Mouse (Mus musculus): ENCODE results near the gene Slc6a6. TPM values are rescaled to one million over a fixed set of nuclear protein-coding genes. Genes with fewer than 3 reads are reported as not detected.

The Slc6a6 gene
- total RNA-seq, 2 experiments from 2014 or later = 117 to 145 TPM

GRCm38 (mm10) chr6:91750976-91751375 is 67.1 kb downstream of the Slc6a6 start:
- peak in 1 of 2 experiments; percentile 44 for DNase-seq

GRCm38 (mm10) chr6:91752884-91753283 is 69.0 kb downstream of the Slc6a6 start:
- intact Hi-C loops (cut with DNase I) = no loop called here
- no peak for DNase-seq

More at GRCm38 (mm10) chr6:91750976-91751375, 67.1 kb downstream of the Slc6a6 start:
- intact Hi-C loops (cut with DNase I) = no loop called here

- DNase-seq = no peak
- intact Hi-C loops (cut with DNase I) = no loop called here
Observed at GRCm38 (mm10) chr6:91754098-91754497, 70.2 kb downstream of the Slc6a6 start.

GRCm38 (mm10) chr6:91754845-91755244 is 71.0 kb downstream of the Slc6a6 start:
- DNase-seq = no peak
- intact Hi-C loops (cut with DNase I) = no loop called here

- intact Hi-C loops (cut with DNase I) = no loop called here
Observed at GRCm38 (mm10) chr6:91762051-91762742, 78.3 kb downstream of the Slc6a6 start.

GRCm38 (mm10) chr6:91767550-91767949 is 83.7 kb downstream of the Slc6a6 start:
- intact Hi-C loops (cut with DNase I) = no loop called here
- no peak for DNase-seq

More at GRCm38 (mm10) chr6:91762051-91762742, 78.3 kb downstream of the Slc6a6 start:
- no peak for DNase-seq

GRCm38 (mm10) chr6:91773951-91774350 is 90.1 kb downstream of the Slc6a6 start:
- no peak for DNase-seq
- intact Hi-C loops (cut with DNase I) = no loop called here

GRCm38 (mm10) chr6:91776543-91776942 is 92.7 kb downstream of the Slc6a6 start:
- DNase-seq = peak; percentile 68 to 80
- intact Hi-C loops (cut with DNase I) = loop anchor here (1.0 to 5.0 kb wide), 3 partner anchors 76 to 491 kb away; no protein-coding TSS in a partner anchor

GRCm38 (mm10) chr6:91779206-91779605 is 95.4 kb downstream of the Slc6a6 start:
- intact Hi-C loops (cut with DNase I) = loop anchor here (5.0 kb wide), 2 partner anchors 288 to 488 kb away; no protein-coding TSS in a partner anchor

GRCm38 (mm10) chr6:91785018-91785417 is 101.2 kb downstream of the Slc6a6 start:
- intact Hi-C loops (cut with DNase I) = no loop called here

More at GRCm38 (mm10) chr6:91779206-91779605, 95.4 kb downstream of the Slc6a6 start:
- DNase-seq = peak in 1 of 2 experiments; percentile 42

GRCm38 (mm10) chr6:91788311-91788798 is 104.5 kb downstream of the Slc6a6 start:
- intact Hi-C loops (cut with DNase I) = no loop called here
- peak; percentile 30 to 37 for DNase-seq

More at GRCm38 (mm10) chr6:91785018-91785417, 101.2 kb downstream of the Slc6a6 start:
- DNase-seq = peak; percentile 57 to 76

GRCm38 (mm10) chr6:91795640-91796039 is 111.8 kb downstream of the Slc6a6 start:
- DNase-seq = no peak
- intact Hi-C loops (cut with DNase I) = no loop called here

GRCm38 (mm10) chr6:91796064-91796463 is 112.2 kb downstream of the Slc6a6 start:
- intact Hi-C loops (cut with DNase I) = no loop called here
- DNase-seq = peak; percentile 33 to 46

- no peak for DNase-seq
- intact Hi-C loops (cut with DNase I) = no loop called here
Observed at GRCm38 (mm10) chr6:91796736-91797135, 112.9 kb downstream of the Slc6a6 start.

GRCm38 (mm10) chr6:91798496-91798895 is 114.6 kb downstream of the Slc6a6 start:
- intact Hi-C loops (cut with DNase I) = no loop called here
- DNase-seq = no peak

- intact Hi-C loops (cut with DNase I) = no loop called here
- no peak for DNase-seq
Observed at GRCm38 (mm10) chr6:91804177-91804576, 120.3 kb downstream of the Slc6a6 start.

GRCm38 (mm10) chr6:91807169-91807568 is 123.3 kb downstream of the Slc6a6 start:
- intact Hi-C loops (cut with DNase I) = no loop called here
- peak; percentile 27 to 34 for DNase-seq

- no peak for DNase-seq
- intact Hi-C loops (cut with DNase I) = no loop called here
Observed at GRCm38 (mm10) chr6:91808022-91808421, 124.2 kb downstream of the Slc6a6 start.
